Mouse (Mus musculus) cerebellum, adult 2 months (tissue): Measurements from ENCODE around the gene Wrnip1.

Experiments used
- CTCF ChIP-seq: fragments of 200-500 bp; IDR thresholded peaks from 2 replicates; pipeline ENCODE4 v1.5.1; 2011; ENCODE audit warnings: low read depth, mild to moderate bottlenecking, control low read depth, low read length, moderate library complexity, borderline replicate concordance; ENCODE audit not compliant: insufficient read depth
- POLR2A ChIP-seq: fragments of 200-500 bp; IDR thresholded peaks from 2 replicates; pipeline ENCODE4 v1.6.1; 2011; ENCODE audit warnings: low read length, control low read depth, borderline replicate concordance; ENCODE audit not compliant: insufficient read depth

DNA sequence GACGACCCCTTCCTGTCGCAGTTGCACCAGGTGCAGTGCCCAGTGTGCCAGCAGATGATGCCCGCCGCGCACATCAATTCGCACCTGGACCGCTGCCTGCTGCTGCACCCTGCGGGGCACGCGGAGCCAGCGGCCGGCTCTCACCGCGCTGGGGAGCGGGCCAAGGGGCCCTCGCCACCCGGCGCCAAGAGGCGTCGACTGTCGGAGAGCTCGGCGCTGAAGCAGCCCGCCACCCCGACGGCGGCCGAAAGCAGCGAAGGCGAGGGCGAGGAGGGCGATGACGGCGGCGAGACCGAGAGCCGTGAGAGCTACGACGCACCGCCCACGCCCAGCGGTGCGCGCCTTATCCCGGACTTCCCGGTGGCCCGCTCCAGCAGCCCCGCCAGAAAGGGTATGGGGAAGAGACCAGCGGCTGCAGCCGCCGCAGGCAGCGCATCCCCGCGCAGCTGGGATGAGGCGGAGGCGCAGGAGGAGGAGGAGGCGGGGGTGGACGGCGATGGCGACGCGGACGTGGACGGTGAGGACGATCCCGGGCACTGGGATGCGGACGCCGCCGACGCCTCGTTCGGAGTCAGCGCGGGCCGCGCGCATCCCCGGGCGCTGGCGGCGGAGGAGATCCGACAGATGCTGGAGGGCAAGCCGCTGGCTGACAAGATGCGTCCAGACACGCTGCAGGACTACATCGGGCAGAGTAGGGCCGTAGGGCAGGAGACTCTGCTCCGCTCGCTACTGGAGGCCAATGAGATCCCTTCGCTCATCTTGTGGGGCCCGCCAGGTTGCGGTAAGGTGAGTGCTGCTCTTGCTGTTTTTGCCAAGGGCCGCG, 632 bp downstream of the Wrnip1 start, which contains the start of gene D930007J09Rik:
- no peak for TF ChIP-seq POLR2A
- TF ChIP-seq CTCF, result no peak
